Mouse (Mus musculus): ENCODE data around the gene Mbd4. TPM values are rescaled to one million over a fixed set of nuclear protein-coding genes. Genes with fewer than 3 reads are reported as not detected.

Gene Mbd4
- polyA plus RNA-seq, 1 experiment from 2014 or later = 4.1 TPM

- H3K4me1 ChIP-seq (replicated peaks; ENCODE audit: control insufficient read depth, insufficient read depth) = no peaks in the 10 kb centered on the region
- DNase-seq (ENCODE audit: low spot score) (no peak), ATAC-seq (ENCODE audit: low FRiP score, low TSS enrichment) (no peak; the same call in 1 of the 2 replicates)
- H3K27ac ChIP-seq (replicated peaks) = no peak overlapping the region
- no peak overlapping the region; the same call in 1 of the 2 replicates for H3K9ac ChIP-seq (ENCODE audit: low read length)
- TF ChIP-seq CTCF (IDR thresholded peaks at IDR 0.05; ENCODE audit: low read depth) (no peak), EP300 (optimal IDR thresholded peaks at IDR 0.05) (no peak)
- 73% methylated on average over 34 of the region's 34 CpGs for WGBS
- peaks cover 11% of the 10 kb centered on the region; the same call in 1 of the 2 replicates for H3K36me3 ChIP-seq (ENCODE audit: control insufficient read depth, insufficient read depth, low read length)
- no peak overlapping the region for H3K4me3 ChIP-seq (ENCODE audit: low read depth, low read length)
- H3K4me2 ChIP-seq (replicated peaks; ENCODE audit: low read depth) = no peak overlapping the region
- H3K9me3 ChIP-seq (ENCODE audit: control insufficient read depth, low read length) = no peaks in the 10 kb centered on the region
- H3K27me3 ChIP-seq (ENCODE audit: control insufficient read depth, insufficient read depth, low read length) = no peaks in the 10 kb centered on the region
These were observed 61.1 kb downstream of the Mbd4 start for GRCm38 (mm10) chr6:115791842-115792686.

- Histone ChIP-seq H3K27me3 (ENCODE audit: control insufficient read depth, insufficient read depth, low read length) (no peaks in the 10 kb centered on the region), H3K9me3 (ENCODE audit: control insufficient read depth, low read length) (no peaks in the 10 kb centered on the region), H3K36me3 (ENCODE audit: control insufficient read depth, insufficient read depth, low read length) (peaks cover 8% of the 10 kb centered on the region; the same call in 1 of the 2 replicates), H3K9ac (ENCODE audit: low read length) (no peak overlapping the region), H3K4me3 (ENCODE audit: low read depth, low read length) (no peak overlapping the region), H3K4me1 (replicated peaks; ENCODE audit: control insufficient read depth, insufficient read depth) (no peaks in the 10 kb centered on the region), H3K27ac (replicated peaks) (no peak overlapping the region), H3K4me2 (replicated peaks; ENCODE audit: low read depth) (no peak overlapping the region)
- WGBS = 83% methylated on average over 10 of the region's 10 CpGs
- TF ChIP-seq EP300 (optimal IDR thresholded peaks at IDR 0.05) (no peak), CTCF (IDR thresholded peaks at IDR 0.05; ENCODE audit: low read depth) (no peak)
- DNase-seq (ENCODE audit: low spot score) (no peak), ATAC-seq (ENCODE audit: low FRiP score, low TSS enrichment) (no peak)
These were observed 62.2 kb downstream of the Mbd4 start for GRCm38 (mm10) chr6:115791016-115791415.

Other genes starting within 250 kb of the Mbd4 start
- 67.1 and 70.8 TPM in 2 replicates for gene Raf1, start 176.7 kb downstream of the Mbd4 start, polyA plus RNA-seq (2015; fragmentation: Nextera tagmentation; extraction: Ambion mirVana)
- 90.6 and 100.0 TPM in 2 replicates for gene Tmem40, start 91.0 kb downstream of the Mbd4 start, polyA plus RNA-seq (2015; fragmentation: Nextera tagmentation; extraction: Ambion mirVana)
- 3.2 and 3.5 TPM in 2 replicates for gene Cand2, start 78.8 kb downstream of the Mbd4 start, polyA plus RNA-seq (2015; fragmentation: Nextera tagmentation; extraction: Ambion mirVana)
- 2,380 and 2,431 TPM in 2 replicates for gene Rpl32, start 44.6 kb downstream of the Mbd4 start, polyA plus RNA-seq (2015; fragmentation: Nextera tagmentation; extraction: Ambion mirVana)
- 0.17 and 0.29 TPM in 2 replicates for gene Efcab12, start 15.0 kb downstream of the Mbd4 start, polyA plus RNA-seq (2015; fragmentation: Nextera tagmentation; extraction: Ambion mirVana)
- 4.9 and 5.3 TPM in 2 replicates for gene Ift122, start 99 bp upstream of the Mbd4 start, polyA plus RNA-seq (2015; fragmentation: Nextera tagmentation; extraction: Ambion mirVana)
- gene Rho, start 78.4 kb upstream of the Mbd4 start, polyA plus RNA-seq (2015; fragmentation: Nextera tagmentation; extraction: Ambion mirVana) = 0.10 TPM in 2 replicates
- gene H1foo, start 91.6 kb upstream of the Mbd4 start, polyA plus RNA-seq (2015; fragmentation: Nextera tagmentation; extraction: Ambion mirVana) = not detected in 2 replicates
- 9.7 and 10.4 TPM in 2 replicates for gene Plxnd1, start 141.6 kb upstream of the Mbd4 start, polyA plus RNA-seq (2015; fragmentation: Nextera tagmentation; extraction: Ambion mirVana)

Data from stomach, postnatal 0 days (tissue).